Mouse (Mus musculus): Measurements from ENCODE around the gene Dcp1a. TPM values are rescaled to one million over a fixed set of nuclear protein-coding genes. Genes with fewer than 3 reads are reported as not detected.

The Dcp1a gene
- polyA plus RNA-seq, 1 experiment: 7.7 TPM

DNA sequence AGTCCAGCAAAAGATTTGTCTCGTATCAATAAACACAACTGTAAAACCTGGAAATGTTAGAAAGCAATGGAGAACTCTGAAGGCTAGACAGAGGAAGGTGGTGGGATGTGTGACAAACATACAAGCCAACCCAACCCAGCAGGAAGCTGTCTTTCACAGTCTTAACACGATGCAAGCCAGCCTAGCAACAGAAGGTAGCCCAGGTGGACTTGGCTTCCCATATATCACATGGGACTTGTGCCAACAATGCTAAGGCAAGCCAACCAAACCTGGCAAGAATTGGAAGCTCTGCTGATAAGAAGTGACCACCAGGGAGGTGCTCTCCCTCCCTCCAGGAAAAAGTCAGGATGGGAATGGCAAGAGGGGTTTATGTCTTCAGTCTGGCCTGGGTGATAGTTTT is 18.9 kb downstream of the Dcp1a start:
- Histone ChIP-seq H3K79me3 (ENCODE audit: low read depth) (peaks cover 9% of the 10 kb centered on the region), H3K4me3 (ENCODE audit: insufficient read depth, poor library complexity, severe bottlenecking) (no peak overlapping the region), H3K79me2 (ENCODE audit: control insufficient read depth, insufficient read depth) (peaks cover 44% of the 10 kb centered on the region), H3K36me3 (ENCODE audit: control insufficient read depth, insufficient read depth) (peaks cover 32% of the 10 kb centered on the region), H3K27me3 (ENCODE audit: control insufficient read depth, insufficient read depth, insufficient read length) (no peaks in the 10 kb centered on the region), H3ac (ENCODE audit: control insufficient read depth, insufficient read length, low read depth) (no peak overlapping the region)
- TF ChIP-seq USF1 (IDR thresholded peaks at IDR 0.05; ENCODE audit: low read depth) (no peak), MYOG (IDR thresholded peaks at IDR 0.05; ENCODE audit: control insufficient read depth, extremely low read depth, insufficient read length) (no peak), MYOD1 (IDR thresholded peaks at IDR 0.05; ENCODE audit: control insufficient read depth, insufficient read length, low read depth) (no peak), CTCF (IDR thresholded peaks at IDR 0.05; ENCODE audit: control insufficient read depth, insufficient read depth, insufficient read length) (no peak), MAX (IDR thresholded peaks at IDR 0.05) (no peak), CEBPB (IDR thresholded peaks at IDR 0.05; ENCODE audit: low read depth) (no peak)

DNA sequence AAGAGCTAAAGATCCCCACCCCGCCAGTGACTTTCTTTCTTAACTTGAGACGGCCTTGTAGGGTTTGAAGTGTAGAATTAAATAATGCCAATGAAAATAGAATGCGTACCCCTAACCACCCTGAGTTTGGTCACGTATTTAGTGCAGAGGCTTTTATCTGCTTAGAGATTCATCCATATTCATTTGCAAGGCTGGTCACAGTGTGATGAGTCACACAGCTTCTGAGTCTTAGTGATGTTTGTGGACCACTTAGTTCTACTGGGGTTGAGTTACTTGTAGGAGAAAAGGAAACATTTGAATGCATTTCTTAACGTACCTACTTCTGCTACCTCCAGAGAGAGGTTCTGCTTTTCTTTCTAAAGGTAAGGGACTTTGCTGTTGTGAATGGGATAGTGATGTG is 25.7 kb downstream of the Dcp1a start:
- peaks cover 50% of the 10 kb centered on the region for H3K36me3 ChIP-seq (ENCODE audit: control insufficient read depth, insufficient read depth)
- H3K27me3 ChIP-seq (ENCODE audit: control insufficient read depth, insufficient read depth, insufficient read length): no peaks in the 10 kb centered on the region
- no peaks in the 10 kb centered on the region for H3K79me3 ChIP-seq (ENCODE audit: low read depth)
- H3K4me3 ChIP-seq (ENCODE audit: insufficient read depth, poor library complexity, severe bottlenecking): no peak overlapping the region
- H3ac ChIP-seq (ENCODE audit: control insufficient read depth, insufficient read length, low read depth): no peak overlapping the region
- TF ChIP-seq MYOG (IDR thresholded peaks at IDR 0.05; ENCODE audit: control insufficient read depth, extremely low read depth, insufficient read length): no peak
- TF ChIP-seq MAX (IDR thresholded peaks at IDR 0.05): no peak
- no peak for TF ChIP-seq FOSL1 (IDR thresholded peaks at IDR 0.05; ENCODE audit: insufficient read depth, low read length, poor library complexity, severe bottlenecking)
- no peak for TF ChIP-seq USF1 (IDR thresholded peaks at IDR 0.05; ENCODE audit: low read depth)
- no peak for TF ChIP-seq MYOD1 (IDR thresholded peaks at IDR 0.05; ENCODE audit: control insufficient read depth, insufficient read length, low read depth)
- TF ChIP-seq CEBPB (IDR thresholded peaks at IDR 0.05; ENCODE audit: low read depth): no peak
- no peak for TF ChIP-seq CTCF (IDR thresholded peaks at IDR 0.05; ENCODE audit: control insufficient read depth, insufficient read depth, insufficient read length)
- H3K79me2 ChIP-seq (ENCODE audit: control insufficient read depth, insufficient read depth): no peaks in the 10 kb centered on the region

DNA sequence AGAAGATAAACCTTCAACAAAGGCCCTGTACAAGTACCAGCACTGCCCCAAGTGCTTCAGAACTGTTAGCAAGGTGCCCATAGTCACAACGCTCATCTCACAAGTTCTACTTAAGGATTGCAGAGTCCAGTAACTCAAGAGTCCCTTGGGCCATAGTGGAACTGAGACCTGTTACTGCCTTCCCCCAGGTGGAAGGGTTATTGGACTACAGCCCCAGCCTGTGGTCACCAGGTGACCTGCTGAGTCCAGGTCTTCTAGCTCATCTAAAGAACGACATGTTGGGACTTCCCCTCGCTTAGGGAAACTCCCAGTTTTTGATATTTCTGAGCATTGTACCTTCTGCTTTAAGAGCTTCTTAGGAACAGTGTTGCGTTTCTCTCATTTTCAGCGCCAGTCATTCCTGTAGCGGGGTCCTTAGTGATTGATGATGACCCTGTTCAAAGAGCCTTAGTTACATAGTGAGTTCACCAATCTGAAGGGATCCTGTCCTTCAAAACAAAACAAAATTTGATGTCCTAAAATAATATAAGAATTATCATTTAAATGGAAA is 31.0 kb downstream of the Dcp1a start:
- Histone ChIP-seq H3K4me3 (ENCODE audit: insufficient read depth, poor library complexity, severe bottlenecking) (no peak overlapping the region), H3K79me3 (ENCODE audit: low read depth) (no peaks in the 10 kb centered on the region), H3K79me2 (ENCODE audit: control insufficient read depth, insufficient read depth) (no peaks in the 10 kb centered on the region), H3K27me3 (ENCODE audit: control insufficient read depth, insufficient read depth, insufficient read length) (no peaks in the 10 kb centered on the region), H3ac (ENCODE audit: control insufficient read depth, insufficient read length, low read depth) (no peak overlapping the region), H3K36me3 (ENCODE audit: control insufficient read depth, insufficient read depth) (peaks cover 54% of the 10 kb centered on the region)
- TF ChIP-seq FOSL1 (IDR thresholded peaks at IDR 0.05; ENCODE audit: insufficient read depth, low read length, poor library complexity, severe bottlenecking): no peak
- TF ChIP-seq MYOG (IDR thresholded peaks at IDR 0.05; ENCODE audit: control insufficient read depth, extremely low read depth, insufficient read length): no peak
- TF ChIP-seq USF1 (IDR thresholded peaks at IDR 0.05; ENCODE audit: low read depth): no peak
- TF ChIP-seq MYOD1 (IDR thresholded peaks at IDR 0.05; ENCODE audit: control insufficient read depth, insufficient read length, low read depth): no peak

DNA sequence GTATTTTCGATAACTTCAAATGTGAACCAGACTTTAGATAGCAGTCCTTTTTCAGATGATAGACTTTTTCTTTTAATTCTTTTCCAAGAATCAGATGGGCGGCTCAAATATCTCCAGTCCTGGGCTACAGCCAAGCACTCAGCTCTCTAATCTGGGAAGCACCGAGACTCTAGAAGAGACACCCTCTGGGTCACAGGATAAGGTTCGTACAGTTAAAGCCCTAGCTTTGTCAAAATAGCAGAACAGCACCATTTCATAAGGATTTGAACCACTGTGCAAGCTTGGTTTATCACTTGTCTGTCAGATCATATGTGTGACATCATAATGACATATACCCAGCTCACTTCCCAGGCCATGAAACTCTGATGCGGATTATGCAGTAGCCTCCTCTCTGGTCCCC is 33.6 kb downstream of the Dcp1a start:
- H3K79me2 ChIP-seq (ENCODE audit: control insufficient read depth, insufficient read depth): no peaks in the 10 kb centered on the region
- H3K27me3 ChIP-seq (ENCODE audit: control insufficient read depth, insufficient read depth, insufficient read length): no peaks in the 10 kb centered on the region
- H3K4me3 ChIP-seq (ENCODE audit: insufficient read depth, poor library complexity, severe bottlenecking): no peak overlapping the region
- no peaks in the 10 kb centered on the region for H3K79me3 ChIP-seq (ENCODE audit: low read depth)
- peaks cover 56% of the 10 kb centered on the region for H3K36me3 ChIP-seq (ENCODE audit: control insufficient read depth, insufficient read depth)
- H3ac ChIP-seq (ENCODE audit: control insufficient read depth, insufficient read length, low read depth): no peak overlapping the region
- no peak for TF ChIP-seq CEBPB (IDR thresholded peaks at IDR 0.05; ENCODE audit: low read depth)
- TF ChIP-seq USF1 (IDR thresholded peaks at IDR 0.05; ENCODE audit: low read depth): no peak
- TF ChIP-seq CTCF (IDR thresholded peaks at IDR 0.05; ENCODE audit: control insufficient read depth, insufficient read depth, insufficient read length): no peak
- TF ChIP-seq FOSL1 (IDR thresholded peaks at IDR 0.05; ENCODE audit: insufficient read depth, low read length, poor library complexity, severe bottlenecking): no peak
- TF ChIP-seq MYOG (IDR thresholded peaks at IDR 0.05; ENCODE audit: control insufficient read depth, extremely low read depth, insufficient read length): no peak

DNA sequence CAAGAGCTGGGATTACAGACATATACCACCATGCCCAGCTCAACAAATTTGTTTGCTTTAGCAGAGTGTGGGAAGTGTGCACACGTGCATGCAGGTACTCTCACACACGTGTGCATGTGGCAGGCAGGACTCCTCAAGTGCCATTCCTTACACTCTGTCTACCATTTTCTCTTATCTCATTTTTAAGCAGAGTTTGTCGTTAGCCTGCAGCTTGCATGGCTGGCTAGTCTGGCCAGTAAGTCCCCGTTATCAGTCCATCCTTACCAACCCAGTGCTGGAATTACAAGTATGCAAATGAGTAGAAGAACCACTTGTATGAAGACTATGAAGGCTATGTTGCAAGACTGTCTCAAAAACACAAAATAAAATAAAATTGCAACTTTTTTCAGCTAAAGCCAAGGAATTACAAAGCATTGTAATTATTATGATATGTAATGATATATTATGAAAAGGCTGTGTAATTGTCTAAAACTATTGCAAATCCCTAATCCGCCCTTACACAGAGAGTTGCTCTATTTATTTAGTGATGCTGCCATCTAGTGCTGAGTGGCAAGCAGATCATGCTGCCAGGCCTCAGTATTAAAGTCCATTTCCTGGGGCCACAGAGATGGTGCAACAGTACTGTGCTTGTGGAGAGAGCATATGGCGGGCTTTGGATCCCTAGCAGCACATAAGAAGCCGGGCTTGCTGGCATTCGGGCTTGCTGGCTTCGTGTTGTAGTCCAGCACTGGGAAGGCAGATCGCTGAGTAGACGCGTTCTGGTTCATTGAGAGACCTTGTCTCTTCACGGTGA is 36.8 kb downstream of the Dcp1a start:
- Histone ChIP-seq H3K36me3 (ENCODE audit: control insufficient read depth, insufficient read depth) (peaks cover 50% of the 10 kb centered on the region), H3K79me2 (ENCODE audit: control insufficient read depth, insufficient read depth) (no peaks in the 10 kb centered on the region), H3K27me3 (ENCODE audit: control insufficient read depth, insufficient read depth, insufficient read length) (no peaks in the 10 kb centered on the region), H3ac (ENCODE audit: control insufficient read depth, insufficient read length, low read depth) (no peak overlapping the region), H3K79me3 (ENCODE audit: low read depth) (no peaks in the 10 kb centered on the region), H3K4me3 (ENCODE audit: insufficient read depth, poor library complexity, severe bottlenecking) (no peak overlapping the region)
- TF ChIP-seq CEBPB (IDR thresholded peaks at IDR 0.05; ENCODE audit: low read depth) (no peak), MAX (IDR thresholded peaks at IDR 0.05) (peak; percentile 35)

DNA sequence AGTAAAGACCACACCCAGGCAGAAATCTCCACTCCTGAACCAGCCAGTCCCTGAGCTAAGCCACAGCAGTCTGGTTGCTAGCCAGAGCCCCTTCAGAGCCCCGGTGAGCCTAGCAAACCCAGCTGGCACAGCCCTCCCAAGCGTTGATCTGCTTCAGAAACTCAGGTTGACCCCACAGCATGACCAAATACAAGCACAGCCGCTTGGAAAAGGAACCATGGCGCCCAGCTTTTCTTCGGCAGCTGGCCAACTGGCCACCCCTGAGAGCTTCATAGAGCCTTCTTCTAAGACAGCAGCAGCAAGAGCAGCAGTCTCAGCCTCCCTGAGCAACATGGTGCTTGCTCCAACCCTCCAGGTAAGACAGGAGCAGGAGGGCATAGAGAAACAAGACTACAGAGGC is 40.0 kb downstream of the Dcp1a start:
- H3K27me3 ChIP-seq (ENCODE audit: control insufficient read depth, insufficient read depth, insufficient read length): no peaks in the 10 kb centered on the region
- TF ChIP-seq MYOD1 (IDR thresholded peaks at IDR 0.05; ENCODE audit: control insufficient read depth, insufficient read length, low read depth) (no peak), USF1 (IDR thresholded peaks at IDR 0.05; ENCODE audit: low read depth) (no peak), MYOG (IDR thresholded peaks at IDR 0.05; ENCODE audit: control insufficient read depth, extremely low read depth, insufficient read length) (no peak), FOSL1 (IDR thresholded peaks at IDR 0.05; ENCODE audit: insufficient read depth, low read length, poor library complexity, severe bottlenecking) (no peak), CEBPB (IDR thresholded peaks at IDR 0.05; ENCODE audit: low read depth) (no peak), MAX (IDR thresholded peaks at IDR 0.05) (no peak), CTCF (IDR thresholded peaks at IDR 0.05; ENCODE audit: control insufficient read depth, insufficient read depth, insufficient read length) (no peak)
- H3K36me3 ChIP-seq (ENCODE audit: control insufficient read depth, insufficient read depth): peaks cover 54% of the 10 kb centered on the region
- no peak overlapping the region for H3K4me3 ChIP-seq (ENCODE audit: insufficient read depth, poor library complexity, severe bottlenecking)
- H3ac ChIP-seq (ENCODE audit: control insufficient read depth, insufficient read length, low read depth): no peak overlapping the region
- no peaks in the 10 kb centered on the region for H3K79me2 ChIP-seq (ENCODE audit: control insufficient read depth, insufficient read depth)
- H3K79me3 ChIP-seq (ENCODE audit: low read depth): no peaks in the 10 kb centered on the region
